Mouse (Mus musculus) embryo, embryonic 10.5 days (tissue): ENCODE data around the gene Yipf2.

Source experiments
- DNase-seq: peaks from one replicate; pipeline ENCODE4 v3.0.0-alpha.2; 2015; ENCODE audit warnings: low spot score

The Yipf2 gene

DNA sequence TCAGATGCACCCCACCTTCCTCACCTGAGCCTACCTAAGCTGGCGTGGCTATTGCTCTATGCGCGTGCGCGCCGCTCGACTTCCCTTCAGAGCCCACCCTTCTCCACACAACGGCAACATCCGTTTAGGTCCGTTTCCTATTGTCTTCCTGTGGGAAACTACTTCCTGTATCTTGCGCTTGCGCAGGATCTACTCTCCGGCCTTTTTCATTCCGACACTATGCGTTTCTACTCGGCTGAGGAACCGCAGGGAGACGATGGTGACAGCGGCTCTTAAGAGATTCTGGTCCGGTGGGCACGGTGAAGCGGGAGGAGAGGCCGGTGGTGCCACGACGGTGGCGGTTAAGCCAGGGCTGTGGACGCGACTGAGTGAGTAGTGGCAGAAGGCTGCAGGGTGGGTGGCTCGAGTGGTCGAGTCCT is at the start of gene Yipf2, which contains the start of gene Timm29:
TSS of gene Yipf2 (minus strand) at position 126 of the 419 bp plus-strand sequence.
TSS of gene Timm29 (plus strand) at position 20 of the 419 bp plus-strand sequence.
- DNase-seq = peak; percentile 99

DNA sequence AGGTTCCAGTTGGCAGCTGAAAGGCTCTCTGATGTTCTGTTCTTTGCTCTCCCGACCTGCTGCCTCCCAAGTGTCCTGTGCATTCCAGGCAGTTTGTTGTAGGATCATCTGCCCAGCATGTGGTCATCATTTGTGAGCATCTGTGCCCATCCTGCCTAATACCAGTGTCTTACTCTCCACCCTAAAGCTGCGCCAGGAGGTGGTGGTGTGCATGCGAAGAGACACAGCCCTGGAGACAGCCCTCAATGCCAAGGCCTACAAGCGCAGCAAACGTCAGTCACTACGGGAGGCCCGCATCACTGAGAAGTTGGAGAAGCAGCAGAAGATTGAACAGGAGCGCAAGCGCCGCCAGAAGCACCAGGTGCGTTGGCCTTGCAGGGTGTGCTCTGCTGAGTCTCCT is 46.4 kb upstream of the Yipf2 start:
- DNase-seq = no peak

DNA sequence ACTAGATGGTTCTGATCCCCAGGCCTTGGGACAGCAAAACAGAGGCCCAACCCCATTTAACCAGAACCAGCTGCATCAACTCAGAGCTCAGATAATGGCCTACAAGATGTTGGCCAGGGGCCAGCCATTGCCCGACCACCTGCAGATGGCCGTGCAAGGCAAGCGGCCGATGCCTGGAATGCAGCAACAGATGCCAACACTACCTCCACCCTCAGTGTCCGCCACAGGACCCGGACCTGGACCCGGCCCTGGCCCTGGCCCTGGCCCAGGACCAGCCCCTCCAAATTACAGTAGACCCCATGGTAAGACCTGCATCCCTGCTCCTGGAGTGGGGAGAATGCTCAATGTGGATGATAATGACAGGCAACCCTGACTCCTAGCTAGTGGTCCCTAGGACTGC is 43.0 kb upstream of the Yipf2 start:
- DNase-seq = no peak

DNA sequence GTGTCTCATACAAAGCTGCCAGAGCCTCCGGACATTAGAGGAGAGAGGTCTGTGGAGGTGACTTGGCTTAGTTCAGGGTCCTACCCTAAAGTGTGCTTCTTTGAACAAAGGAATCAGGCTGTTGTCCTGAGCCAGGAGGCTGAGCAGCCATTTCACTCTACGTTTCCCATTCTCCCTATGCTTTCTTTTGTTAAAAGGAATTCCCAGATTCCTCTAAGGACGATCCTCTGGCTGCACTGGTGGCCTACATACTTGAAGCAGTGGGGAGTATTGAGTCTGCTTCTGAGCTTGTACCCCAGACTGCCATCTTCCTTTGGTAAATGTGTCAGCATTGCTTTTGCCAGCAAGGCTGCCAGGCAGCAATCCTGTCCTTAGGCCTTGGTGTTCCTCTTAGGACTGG is 40.5 kb upstream of the Yipf2 start:
- no peak for DNase-seq

DNA sequence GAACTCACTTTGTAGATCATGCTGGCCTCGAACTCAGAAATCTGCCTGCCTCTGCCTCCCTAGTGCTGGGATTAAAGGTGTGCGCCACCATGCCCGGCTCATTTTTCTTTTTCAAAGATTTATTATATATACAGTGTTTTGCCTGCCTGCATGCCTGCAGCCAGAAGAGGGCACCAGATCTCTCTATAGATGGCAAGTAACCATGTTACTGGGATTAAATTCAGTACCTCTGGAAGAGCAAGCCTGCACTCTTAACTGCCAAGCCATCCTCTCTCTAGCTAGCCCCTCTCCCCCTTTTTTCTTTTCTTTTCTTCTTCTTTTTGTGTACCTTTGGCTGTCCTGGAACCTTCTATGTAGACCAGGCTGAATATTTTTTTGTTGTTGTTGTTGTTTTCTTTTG is 38.0 kb upstream of the Yipf2 start:
- peak; percentile 46 for DNase-seq

DNA sequence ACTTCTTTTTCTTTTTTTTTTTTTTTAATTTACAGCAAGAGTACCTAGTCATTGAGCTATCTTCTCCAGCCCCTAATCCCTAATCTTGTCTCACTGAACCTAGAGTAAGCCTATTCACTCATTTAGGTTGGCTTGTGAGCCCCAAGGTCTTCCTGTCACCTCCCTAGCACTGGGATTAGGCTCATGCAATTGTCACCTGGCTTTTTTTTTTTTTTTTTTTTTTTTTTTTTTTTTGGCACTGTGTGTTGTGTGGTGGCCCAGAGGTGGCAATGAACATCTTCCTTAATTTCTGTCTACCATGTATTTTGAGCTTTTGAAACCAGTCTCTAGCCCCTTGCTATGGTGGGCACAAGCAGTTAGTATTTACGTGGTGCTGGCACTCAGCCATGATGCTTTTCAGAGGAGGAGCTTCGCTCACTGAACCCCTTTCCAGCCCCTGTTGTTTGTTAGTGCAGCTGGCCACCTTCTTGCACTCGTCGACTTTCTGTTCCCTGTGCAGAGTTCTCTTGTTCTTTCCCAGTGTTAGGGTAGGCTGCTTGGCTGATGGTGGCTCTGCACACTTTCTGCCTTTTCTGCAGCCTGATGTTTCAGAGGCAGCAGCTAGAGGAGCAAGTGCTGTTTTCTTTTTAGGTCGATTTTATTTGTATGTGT is 34.6 kb upstream of the Yipf2 start:
- DNase-seq = no peak

DNA sequence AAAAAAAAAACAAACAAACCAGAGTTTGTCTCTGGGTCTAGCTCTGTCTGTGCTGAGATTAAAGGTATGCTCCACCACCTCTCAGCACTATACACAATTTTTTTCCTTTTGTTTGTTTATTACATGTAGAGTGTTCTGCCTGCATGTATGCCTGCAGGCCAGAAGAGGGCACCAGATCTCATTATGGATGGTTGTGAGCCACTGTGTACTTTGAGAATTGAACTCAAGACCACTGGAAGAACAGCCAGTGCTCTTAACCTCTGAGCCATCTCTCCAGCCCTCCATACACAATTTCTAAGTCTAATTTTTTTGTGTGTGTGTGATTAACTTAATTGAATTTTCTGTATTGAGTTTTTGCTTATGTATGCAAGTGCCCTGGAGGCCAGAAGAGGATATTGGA is 33.9 kb upstream of the Yipf2 start:
- peak; percentile 14 for DNase-seq

DNA sequence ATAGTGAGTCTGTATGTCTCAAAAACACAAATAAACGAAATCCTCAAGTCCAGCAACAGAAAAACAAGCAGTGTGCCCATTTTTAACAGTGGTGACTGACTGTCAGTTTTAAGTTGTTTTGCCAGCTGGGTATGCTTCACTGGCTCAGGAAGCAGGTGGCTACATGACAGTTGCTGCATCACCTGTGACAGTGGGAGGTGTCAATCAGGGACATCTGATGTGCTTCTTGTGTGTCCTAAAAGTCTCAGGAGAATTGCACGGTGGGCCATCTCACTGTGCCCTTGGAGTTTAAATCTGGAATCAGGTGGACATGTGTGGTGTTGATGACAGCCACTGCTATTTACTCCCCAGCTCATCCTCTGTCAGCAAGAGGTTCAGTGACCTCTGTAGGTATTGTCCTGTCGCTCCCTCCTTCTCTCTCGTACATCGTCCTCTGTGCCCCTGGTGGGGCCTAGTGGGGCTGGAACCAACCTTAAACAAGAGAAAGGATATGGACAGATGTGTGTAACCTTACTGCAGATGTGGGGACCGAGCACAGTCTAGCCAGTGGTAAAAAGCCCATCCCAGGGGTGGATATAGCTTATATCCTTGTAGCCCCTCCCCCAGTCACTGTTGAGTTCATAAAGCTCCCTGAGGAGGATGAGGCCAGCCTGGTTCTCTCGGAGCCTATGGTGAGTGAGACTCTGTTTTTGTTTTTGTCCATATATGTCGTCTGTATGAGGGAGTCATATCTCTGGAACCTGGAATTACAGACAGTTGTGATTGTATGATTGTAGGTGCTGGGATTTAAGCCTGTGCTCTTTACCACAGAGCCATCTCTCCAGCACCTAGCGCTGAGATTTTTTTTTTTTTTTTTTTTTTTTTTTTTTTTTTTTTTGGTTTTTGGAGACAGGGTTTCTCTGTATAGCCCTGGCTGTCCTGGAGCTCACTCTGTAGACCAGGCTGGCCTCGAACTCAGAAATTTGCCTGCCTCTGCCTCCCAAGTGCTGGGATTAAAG is 33.0 kb upstream of the Yipf2 start:
- DNase-seq = no peak

DNA sequence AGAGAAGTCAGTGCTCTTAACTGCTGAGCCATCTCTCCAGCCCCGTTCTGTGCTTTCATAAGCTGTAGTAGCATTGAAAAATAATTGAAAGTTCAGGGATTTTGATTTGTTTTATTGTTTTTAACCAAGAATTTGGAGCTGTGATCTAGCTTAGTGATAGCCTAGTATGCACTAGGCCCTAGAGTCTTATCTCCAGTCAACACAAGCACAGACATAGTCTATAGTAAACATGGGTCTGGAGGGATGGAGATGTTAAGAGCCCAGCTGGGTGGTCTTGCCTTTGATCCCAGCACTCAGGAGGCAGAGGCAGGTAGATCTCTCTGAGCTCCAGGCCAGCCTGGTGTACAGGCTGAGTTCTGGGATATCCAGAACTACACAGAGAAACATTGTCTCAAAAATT is 30.0 kb upstream of the Yipf2 start:
- no peak for DNase-seq

DNA sequence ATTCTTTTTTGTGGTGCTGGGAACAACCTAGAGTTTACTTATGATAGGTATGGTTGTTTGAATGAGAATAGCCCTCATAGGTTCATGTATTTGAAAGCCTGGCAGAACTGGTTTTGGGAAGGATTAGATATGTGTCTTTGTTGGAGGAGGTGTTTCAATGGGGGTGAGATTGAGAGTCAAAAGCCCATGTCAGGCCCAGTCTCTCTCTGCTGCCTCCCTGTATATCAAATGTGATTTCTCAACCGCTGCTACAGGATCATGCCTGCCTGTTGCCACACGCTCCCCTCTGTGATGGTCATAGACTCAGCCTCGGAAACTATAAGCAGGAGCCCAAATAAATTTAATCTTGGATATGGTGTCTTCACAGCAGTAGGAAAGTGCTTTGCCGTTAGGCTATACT is 27.6 kb upstream of the Yipf2 start:
- DNase-seq = no peak

DNA sequence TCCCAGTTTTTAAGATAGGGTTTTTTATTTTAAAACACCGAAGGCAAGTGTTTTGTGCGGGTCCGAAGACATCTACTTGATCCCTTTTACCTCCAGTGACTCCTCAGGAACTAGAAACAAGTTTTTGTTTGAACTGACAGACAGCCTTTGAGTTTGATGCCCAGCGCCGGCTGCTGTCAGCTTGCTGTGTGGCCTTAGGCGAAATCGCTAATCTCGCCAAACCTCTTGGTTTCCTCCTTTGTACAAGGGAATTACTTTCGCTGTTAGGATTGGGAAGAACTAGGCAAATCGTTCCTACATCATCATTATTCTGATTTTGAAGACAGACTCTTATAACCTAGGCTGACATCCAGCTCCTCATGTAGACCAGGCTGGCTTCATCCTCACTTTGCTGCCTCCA is 24.4 kb upstream of the Yipf2 start:
- peak; percentile 56 for DNase-seq

DNA sequence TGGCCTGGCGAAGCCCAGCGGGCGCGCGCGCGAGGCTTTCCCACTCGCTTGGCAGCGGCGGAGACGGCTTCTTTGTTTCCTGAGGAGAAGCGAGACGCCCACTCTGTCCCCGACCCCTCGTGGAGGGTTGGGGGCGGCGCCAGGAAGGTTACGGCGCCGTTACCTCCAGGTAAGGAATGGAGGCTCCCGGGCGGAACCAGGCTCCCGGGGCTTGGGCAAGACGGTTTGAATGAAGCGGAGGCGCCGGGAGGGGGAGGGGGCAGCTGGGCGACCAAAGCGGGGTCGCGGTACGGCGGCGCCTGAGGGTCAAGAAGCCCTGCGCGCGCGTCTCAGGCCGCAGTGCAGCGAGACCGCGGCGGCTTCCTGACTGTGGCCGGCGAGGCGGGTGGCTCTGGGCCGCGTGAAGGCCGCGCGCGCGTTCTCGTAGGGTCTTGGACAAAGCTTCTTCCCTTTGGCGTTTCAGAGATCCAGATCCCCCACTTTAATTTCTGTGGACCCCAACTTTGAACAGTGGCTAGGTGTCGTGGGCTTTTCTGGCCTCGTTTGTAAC is 23.7 kb upstream of the Yipf2 start:
- peak; percentile 94 for DNase-seq

DNA sequence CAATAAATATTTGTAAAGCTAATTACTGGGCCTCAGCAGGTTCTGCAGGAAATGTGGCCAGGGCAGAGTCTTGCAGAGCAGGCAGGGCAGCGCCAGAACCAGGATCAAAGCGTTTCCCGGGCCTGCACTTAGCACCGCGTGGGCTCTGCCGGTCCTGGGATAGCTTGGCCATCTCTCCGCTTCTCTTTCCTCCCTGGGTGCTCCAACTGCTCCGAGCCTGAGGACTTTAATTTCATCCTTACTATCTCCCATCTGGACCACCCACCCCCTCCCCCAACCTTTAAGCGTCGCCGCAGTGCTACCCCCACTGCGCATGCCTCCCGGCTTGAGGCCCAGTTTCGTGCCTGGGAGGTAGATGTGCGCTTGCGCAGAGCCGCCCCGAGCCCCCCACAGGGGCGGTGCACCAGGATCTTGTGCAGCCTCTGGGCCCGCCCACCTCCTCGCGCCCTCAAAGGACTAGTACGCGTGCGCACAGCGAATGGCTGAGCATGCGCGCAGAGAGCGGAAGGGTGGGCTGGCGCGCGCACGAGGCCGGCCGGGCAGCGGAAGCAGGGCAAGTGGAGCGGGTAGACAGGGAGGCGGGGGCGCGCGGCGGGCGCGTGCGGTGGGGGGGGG is 23.1 kb upstream of the Yipf2 start, which contains the start of gene Smarca4:
TSS of gene Smarca4 (plus strand) at position 553 of the 615 bp plus-strand sequence.
- peak; percentile 100 for DNase-seq

DNA sequence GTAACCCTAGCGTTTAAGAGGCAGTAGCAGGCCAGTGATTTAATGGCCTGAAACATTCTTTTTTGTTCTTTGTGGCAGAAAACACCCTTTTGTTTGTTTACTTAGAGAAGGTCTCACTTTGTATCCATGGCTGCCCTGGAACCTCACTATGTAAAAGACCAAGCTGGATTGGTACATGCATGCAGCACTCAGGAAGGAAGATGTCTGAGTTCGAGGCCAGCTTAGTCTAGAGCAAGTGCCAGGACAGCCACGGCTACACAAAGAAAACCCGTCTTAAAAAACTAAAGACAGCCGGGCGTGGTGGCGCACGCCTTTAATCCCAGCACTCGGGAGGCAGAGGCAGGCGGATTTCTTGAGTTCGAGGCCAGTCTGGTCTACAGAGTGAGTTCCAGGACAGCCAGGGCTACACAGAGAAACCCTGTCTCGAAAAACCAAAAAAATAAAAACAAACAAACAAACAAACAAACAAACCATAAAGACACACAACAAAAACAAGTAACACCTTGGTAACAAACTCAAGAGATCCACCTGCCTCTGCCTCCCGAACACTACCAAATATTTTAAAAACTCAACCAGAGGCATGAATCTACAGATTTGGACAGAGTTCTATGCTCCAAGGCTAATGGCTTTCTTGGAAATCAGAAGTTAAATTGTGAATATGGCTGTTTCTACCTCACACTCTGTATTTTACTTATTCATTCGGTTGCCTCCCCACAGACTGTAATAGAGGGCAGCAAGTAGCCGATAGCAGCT is 22.4 kb upstream of the Yipf2 start:
- DNase-seq = no peak

DNA sequence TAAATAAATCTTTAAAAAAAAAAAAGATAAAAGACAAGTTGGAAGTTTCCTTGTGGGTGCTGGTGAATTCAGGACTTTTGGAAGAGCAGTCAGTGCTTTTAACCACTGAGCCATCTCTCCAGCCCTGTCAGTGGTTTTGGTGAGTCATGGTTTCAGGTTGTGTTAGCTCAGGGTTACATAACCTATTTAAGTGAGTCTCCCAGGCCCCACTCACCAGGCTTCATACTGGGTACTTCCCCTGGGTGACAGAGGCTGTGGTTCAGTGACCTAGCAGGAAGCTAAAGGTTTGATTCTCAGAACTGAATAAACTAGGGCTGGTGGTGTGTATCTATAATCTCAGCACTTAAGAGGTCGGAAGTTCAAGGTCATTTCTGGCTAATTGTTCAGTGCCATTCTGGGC is 17.2 kb upstream of the Yipf2 start:
- DNase-seq = no peak

DNA sequence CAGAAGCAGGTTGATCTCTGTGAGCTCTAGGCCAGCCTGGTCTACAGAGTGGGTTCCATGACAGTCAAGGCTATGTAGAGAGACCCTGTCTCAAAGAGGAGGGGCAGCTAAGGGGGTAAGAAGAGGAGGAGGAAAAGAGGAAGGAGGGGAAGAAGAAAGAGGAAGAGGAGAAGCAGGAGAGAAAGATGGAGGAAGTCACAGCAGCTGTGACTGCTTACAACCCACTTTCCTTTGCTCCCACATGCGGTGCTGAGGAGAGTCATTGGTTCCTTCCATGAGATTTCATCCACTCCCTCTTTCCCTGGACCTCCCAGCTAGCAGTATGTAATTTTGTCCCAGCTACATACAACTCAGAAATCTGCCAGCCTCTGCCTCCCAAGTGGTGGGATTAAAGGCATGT is 14.0 kb upstream of the Yipf2 start:
- no peak for DNase-seq

DNA sequence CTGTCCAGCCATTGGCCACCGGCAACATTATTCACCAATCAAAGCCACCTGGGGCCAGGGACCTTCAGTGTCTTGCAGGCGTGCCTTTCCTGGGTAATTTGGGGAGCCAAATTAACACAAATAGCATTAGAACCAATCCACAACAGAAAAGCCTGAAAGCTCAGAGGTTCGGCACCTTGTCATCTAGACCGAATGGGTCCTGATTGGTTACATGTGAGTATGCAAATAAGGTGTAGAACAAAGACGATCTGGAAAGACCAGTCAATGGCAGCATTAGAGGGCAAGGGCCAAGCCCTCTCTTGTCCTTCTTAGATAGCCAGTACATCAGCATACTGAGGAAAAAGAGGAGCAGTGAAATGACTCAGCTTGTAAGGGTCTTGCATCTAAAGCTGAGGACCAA is 13.2 kb upstream of the Yipf2 start:
- no peak for DNase-seq

DNA sequence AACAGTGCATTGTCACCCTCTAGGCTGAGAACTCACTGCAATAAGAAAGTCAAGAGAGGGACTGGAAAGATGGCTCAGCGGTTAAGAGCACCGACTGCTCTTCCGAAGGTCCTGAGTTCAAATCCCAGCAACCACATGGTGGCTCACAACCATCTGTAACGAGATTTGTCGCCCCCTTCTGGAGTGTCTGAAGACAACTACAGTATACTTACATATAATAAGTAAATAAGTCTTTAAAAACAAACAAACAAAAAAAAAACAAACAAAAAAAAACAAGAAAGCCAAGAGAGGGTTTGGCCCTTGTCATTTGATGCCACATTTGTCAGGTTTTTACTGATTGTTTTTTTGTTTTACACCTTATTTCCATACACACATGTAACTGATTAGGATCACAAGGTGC is 11.5 kb upstream of the Yipf2 start:
- no peak for DNase-seq

DNA sequence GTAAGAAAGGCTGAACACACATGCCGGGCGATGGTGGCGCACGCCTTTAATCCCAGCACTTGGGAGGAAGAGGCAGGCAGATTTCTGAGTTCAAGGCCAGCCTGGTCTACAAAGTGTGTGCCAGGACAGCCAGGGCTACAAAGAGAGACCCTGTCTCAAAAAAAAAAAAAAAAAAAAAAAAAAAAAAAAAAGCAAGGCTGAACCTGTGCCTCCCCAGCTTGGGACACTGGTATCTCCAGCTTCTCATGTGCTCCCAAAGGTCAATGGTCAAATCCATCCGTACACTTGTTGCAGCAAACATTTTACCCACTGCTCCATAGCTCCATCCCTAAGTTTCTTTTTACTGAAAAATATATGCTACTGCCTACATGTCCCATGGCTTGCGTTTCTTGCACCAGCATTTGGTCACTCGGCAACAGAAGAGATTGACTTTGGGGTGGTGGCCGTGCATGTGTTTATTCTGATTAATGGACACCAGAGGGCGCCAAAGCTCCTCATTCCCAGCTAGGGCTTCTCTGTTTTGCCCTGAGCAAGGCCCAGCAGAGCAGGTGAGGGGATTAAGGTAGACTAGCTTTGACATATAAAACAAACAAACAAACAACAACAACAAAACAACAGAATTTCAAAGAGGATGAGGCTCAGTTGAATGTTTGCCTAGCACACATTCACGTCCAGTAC is 9.2 kb upstream of the Yipf2 start:
- DNase-seq = peak; percentile 88

DNA sequence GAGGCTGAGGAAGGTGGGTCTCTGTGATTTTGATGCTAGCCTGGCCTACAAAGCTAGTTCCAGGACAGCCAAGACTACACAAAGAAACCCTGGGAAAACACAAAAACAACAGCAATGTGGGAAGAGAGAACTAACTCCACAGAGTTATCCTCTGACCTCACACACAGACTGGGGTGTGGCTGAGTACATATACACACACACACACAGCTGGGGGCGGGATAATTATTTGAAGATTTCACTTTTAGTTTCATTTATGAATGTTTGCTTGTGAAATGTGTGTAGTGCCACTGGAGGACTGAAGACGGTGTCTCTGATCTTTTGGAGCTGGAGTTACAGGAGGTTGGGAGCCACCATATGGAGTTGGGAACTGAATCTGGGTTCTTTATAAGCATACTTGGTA is 8.4 kb upstream of the Yipf2 start:
- DNase-seq = no peak

DNA sequence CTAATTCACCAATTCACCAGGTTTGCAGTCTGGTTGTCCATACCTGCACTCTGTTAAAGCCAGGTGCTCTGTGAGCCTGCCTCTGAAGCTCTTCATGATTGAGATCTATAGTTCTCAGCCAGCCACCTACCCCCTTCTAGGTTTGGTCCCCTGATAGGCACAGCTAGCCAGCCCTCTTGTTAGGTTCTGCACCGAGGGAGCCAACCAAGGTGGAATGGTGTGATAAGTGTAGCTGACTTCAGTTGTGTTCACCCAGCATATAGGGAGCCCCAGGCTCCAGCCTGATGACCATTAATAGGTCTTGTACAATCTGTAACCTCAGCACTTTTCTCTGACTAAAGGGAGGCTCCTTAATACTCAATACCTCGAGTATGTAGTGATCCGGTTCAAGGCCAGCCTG is 7.6 kb upstream of the Yipf2 start:
- DNase-seq = no peak
